Mouse (Mus musculus) ES-E14 (cell line): Measurements from ENCODE around the gene Aldh1a3.

ENCODE experiments used
- CHD2 ChIP-seq: IDR thresholded peaks from 2 replicates; pipeline ENCODE4 v1.6.1; 2014; ENCODE audit warnings: mild to moderate bottlenecking, low read depth, low read length, inconsistent platforms
- HCFC1 ChIP-seq: IDR thresholded peaks from 2 replicates; pipeline ENCODE4 v1.6.1; 2012; ENCODE audit warnings: low read length, inconsistent platforms, borderline replicate concordance; ENCODE audit not compliant: insufficient read depth
- MAFK ChIP-seq: IDR thresholded peaks from 2 replicates; pipeline ENCODE4 v1.6.1; 2014; ENCODE audit warnings: mild to moderate bottlenecking, low read depth, low read length, inconsistent platforms; ENCODE audit not compliant: insufficient read depth
- ZC3H11A ChIP-seq: IDR thresholded peaks from 2 replicates; pipeline ENCODE4 v1.6.1; 2012; ENCODE audit warnings: low read depth, mild to moderate bottlenecking, inconsistent platforms, low read length, borderline replicate concordance
- ZNF384 ChIP-seq: IDR thresholded peaks from 2 replicates; pipeline ENCODE4 v1.6.1; 2012; ENCODE audit warnings: low read depth, low read length, inconsistent platforms

GRCm38 (mm10) chr7:66359044-66359443 lies 68.3 kb downstream of the Aldh1a3 start:
- TF ChIP-seq HCFC1 (no peak), ZC3H11A (no peak), CHD2 (no peak), ZNF384 (no peak), MAFK (peak; percentile 35; the same call in 1 of the 2 replicates)
